Mouse (Mus musculus): ENCODE measurements around the gene Lbx1. TPM values are rescaled to one million over a fixed set of nuclear protein-coding genes. Genes with fewer than 3 reads are reported as not detected.

Gene Lbx1
- polyA plus RNA-seq (2015; fragmentation: Nextera tagmentation; extraction: Ambion mirVana), result 0.49 and 0.75 TPM in 2 replicates

- ATAC-seq (ENCODE audit: insufficient number of reproducible peaks, low FRiP score, low TSS enrichment, low read depth), result no peak
- H3K9ac ChIP-seq, result no peak within 1 kb of the TSS
- H3K27me3 ChIP-seq, result peaks cover 97% of the 10 kb centered on the region
- no peaks in the 10 kb centered on the region for H3K36me3 ChIP-seq
- peaks cover 46% of the 10 kb centered on the region for H3K4me1 ChIP-seq
- H3K27ac ChIP-seq (replicated peaks), result no peak within 1 kb of the TSS
- peak within 1 kb of the TSS; percentile 38 for H3K4me3 ChIP-seq (replicated peaks)
- under 1% methylated on average over 30 of the region's 30 CpGs for WGBS
- no peaks in the 10 kb centered on the region for H3K9me3 ChIP-seq (replicated peaks)
- H3K4me2 ChIP-seq (replicated peaks), result peak within 1 kb of the TSS; percentile 55
These were observed at the start of gene Lbx1 for GRCm38 (mm10) chr19:45235766-45236362. Gene Lbx1 (minus strand): TSS chr19:45235812.

- Histone ChIP-seq H3K9ac (no peak overlapping the region), H3K4me2 (replicated peaks) (no peak overlapping the region; the same call in 1 of the 2 replicates), H3K36me3 (no peaks in the 10 kb centered on the region), H3K9me3 (replicated peaks) (no peaks in the 10 kb centered on the region), H3K4me3 (replicated peaks) (no peak overlapping the region), H3K27me3 (peaks cover 8% of the 10 kb centered on the region), H3K4me1 (peaks cover 6% of the 10 kb centered on the region; the same call in 1 of the 2 replicates), H3K27ac (replicated peaks) (no peak overlapping the region)
- WGBS, result 7% methylated on average over 10 of the region's 10 CpGs
- no peak for ATAC-seq (ENCODE audit: insufficient number of reproducible peaks, low FRiP score, low TSS enrichment, low read depth)
These were observed 47.7 kb upstream of the Lbx1 start for GRCm38 (mm10) chr19:45283302-45283701.

- ATAC-seq (ENCODE audit: insufficient number of reproducible peaks, low FRiP score, low TSS enrichment, low read depth), result no peak
These were observed 40.6 kb upstream of the Lbx1 start for GRCm38 (mm10) chr19:45276196-45276595.

GRCm38 (mm10) chr19:45271986-45272385 lies 36.4 kb upstream of the Lbx1 start:
- no peak for ATAC-seq (ENCODE audit: insufficient number of reproducible peaks, low FRiP score, low TSS enrichment, low read depth)
- H3K4me3 ChIP-seq (replicated peaks), result no peak overlapping the region
- 24% methylated on average over 10 of the region's 10 CpGs for WGBS
- no peak overlapping the region for H3K9ac ChIP-seq
- no peaks in the 10 kb centered on the region for H3K9me3 ChIP-seq (replicated peaks)
- H3K4me2 ChIP-seq (replicated peaks), result no peak overlapping the region
- peaks cover 12% of the 10 kb centered on the region for H3K4me1 ChIP-seq
- H3K36me3 ChIP-seq, result no peaks in the 10 kb centered on the region
- no peak overlapping the region for H3K27ac ChIP-seq (replicated peaks)
- H3K27me3 ChIP-seq, result no peaks in the 10 kb centered on the region

More at GRCm38 (mm10) chr19:45276196-45276595, 40.6 kb upstream of the Lbx1 start:
- WGBS, result 50% methylated on average over 4 of the region's 4 CpGs
- Histone ChIP-seq H3K36me3 (no peaks in the 10 kb centered on the region), H3K4me3 (replicated peaks) (no peak overlapping the region), H3K9me3 (replicated peaks) (no peaks in the 10 kb centered on the region), H3K4me2 (replicated peaks) (no peak overlapping the region), H3K9ac (no peak overlapping the region), H3K27me3 (no peaks in the 10 kb centered on the region), H3K27ac (replicated peaks) (no peak overlapping the region), H3K4me1 (peaks cover 4% of the 10 kb centered on the region; the same call in 1 of the 2 replicates)

GRCm38 (mm10) chr19:45262995-45263394 lies 27.4 kb upstream of the Lbx1 start:
- H3K4me2 ChIP-seq (replicated peaks), result no peak overlapping the region
- 65% methylated on average over 10 of the region's 10 CpGs for WGBS
- H3K27me3 ChIP-seq, result no peaks in the 10 kb centered on the region

GRCm38 (mm10) chr19:45257414-45258326 lies 22.1 kb upstream of the Lbx1 start:
- H3K9ac ChIP-seq, result no peak overlapping the region

More at GRCm38 (mm10) chr19:45262995-45263394, 27.4 kb upstream of the Lbx1 start:
- H3K36me3 ChIP-seq, result no peaks in the 10 kb centered on the region
- no peaks in the 10 kb centered on the region for H3K4me1 ChIP-seq
- no peak for ATAC-seq (ENCODE audit: insufficient number of reproducible peaks, low FRiP score, low TSS enrichment, low read depth)
- H3K9me3 ChIP-seq (replicated peaks), result no peaks in the 10 kb centered on the region
- no peak overlapping the region for H3K4me3 ChIP-seq (replicated peaks)
- no peak overlapping the region for H3K9ac ChIP-seq
- H3K27ac ChIP-seq (replicated peaks), result no peak overlapping the region

GRCm38 (mm10) chr19:45254806-45255205 lies 19.2 kb upstream of the Lbx1 start:
- peaks cover 4% of the 10 kb centered on the region; the same call in 1 of the 2 replicates for H3K4me1 ChIP-seq
- no peaks in the 10 kb centered on the region for H3K36me3 ChIP-seq
- no peak for ATAC-seq (ENCODE audit: insufficient number of reproducible peaks, low FRiP score, low TSS enrichment, low read depth)
- H3K4me3 ChIP-seq (replicated peaks), result no peak overlapping the region
- no peaks in the 10 kb centered on the region for H3K9me3 ChIP-seq (replicated peaks)
- no peak overlapping the region for H3K27ac ChIP-seq (replicated peaks)
- H3K27me3 ChIP-seq, result peaks cover 6% of the 10 kb centered on the region; the same call in 1 of the 2 replicates
- WGBS, result 68% methylated on average over 7 of the region's 7 CpGs
- H3K9ac ChIP-seq, result no peak overlapping the region
- H3K4me2 ChIP-seq (replicated peaks), result no peak overlapping the region

More at GRCm38 (mm10) chr19:45257414-45258326, 22.1 kb upstream of the Lbx1 start:
- Histone ChIP-seq H3K27me3 (peaks cover 3% of the 10 kb centered on the region; the same call in 1 of the 2 replicates), H3K9me3 (replicated peaks) (no peaks in the 10 kb centered on the region), H3K4me2 (replicated peaks) (no peak overlapping the region), H3K36me3 (no peaks in the 10 kb centered on the region), H3K4me3 (replicated peaks) (no peak overlapping the region), H3K27ac (replicated peaks) (no peak overlapping the region), H3K4me1 (peaks cover 4% of the 10 kb centered on the region; the same call in 1 of the 2 replicates)
- ATAC-seq (ENCODE audit: insufficient number of reproducible peaks, low FRiP score, low TSS enrichment, low read depth), result no peak
- 43% methylated on average over 15 of the region's 15 CpGs for WGBS

GRCm38 (mm10) chr19:45252436-45252835 lies 16.8 kb upstream of the Lbx1 start:
- Histone ChIP-seq H3K36me3 (no peaks in the 10 kb centered on the region), H3K4me2 (replicated peaks) (no peak overlapping the region), H3K4me3 (replicated peaks) (no peak overlapping the region), H3K4me1 (peaks cover 3% of the 10 kb centered on the region; the same call in 1 of the 2 replicates), H3K9ac (no peak overlapping the region), H3K27me3 (peaks cover 14% of the 10 kb centered on the region; the same call in 1 of the 2 replicates), H3K9me3 (replicated peaks) (no peaks in the 10 kb centered on the region), H3K27ac (replicated peaks) (no peak overlapping the region)
- WGBS, result 53% methylated on average over 3 of the region's 3 CpGs
- no peak for ATAC-seq (ENCODE audit: insufficient number of reproducible peaks, low FRiP score, low TSS enrichment, low read depth)

GRCm38 (mm10) chr19:45248691-45249090 lies 13.1 kb upstream of the Lbx1 start:
- 75% methylated on average over 19 of the region's 19 CpGs for WGBS
- Histone ChIP-seq H3K4me2 (replicated peaks) (no peak overlapping the region), H3K27me3 (peaks cover 37% of the 10 kb centered on the region), H3K4me1 (peaks cover 4% of the 10 kb centered on the region; the same call in 1 of the 2 replicates), H3K36me3 (no peaks in the 10 kb centered on the region), H3K4me3 (replicated peaks) (no peak overlapping the region), H3K27ac (replicated peaks) (no peak overlapping the region), H3K9ac (no peak overlapping the region), H3K9me3 (replicated peaks) (no peaks in the 10 kb centered on the region)
- no peak for ATAC-seq (ENCODE audit: insufficient number of reproducible peaks, low FRiP score, low TSS enrichment, low read depth)

GRCm38 (mm10) chr19:45243918-45244700 lies 8.5 kb upstream of the Lbx1 start:
- Histone ChIP-seq H3K9me3 (replicated peaks) (no peaks in the 10 kb centered on the region), H3K36me3 (no peaks in the 10 kb centered on the region), H3K4me3 (replicated peaks) (no peak overlapping the region), H3K4me1 (peaks cover 15% of the 10 kb centered on the region), H3K9ac (no peak overlapping the region), H3K27ac (replicated peaks) (no peak overlapping the region), H3K27me3 (peaks cover 73% of the 10 kb centered on the region), H3K4me2 (replicated peaks) (no peak overlapping the region)
- 2% methylated on average over 29 of the region's 29 CpGs for WGBS
- ATAC-seq (ENCODE audit: insufficient number of reproducible peaks, low FRiP score, low TSS enrichment, low read depth), result no peak

GRCm38 (mm10) chr19:45243264-45243602 lies 7.6 kb upstream of the Lbx1 start:
- H3K4me3 ChIP-seq (replicated peaks), result no peak overlapping the region
- H3K9me3 ChIP-seq (replicated peaks), result no peaks in the 10 kb centered on the region
- no peak overlapping the region for H3K9ac ChIP-seq
- no peak overlapping the region for H3K27ac ChIP-seq (replicated peaks)
- no peak overlapping the region for H3K4me2 ChIP-seq (replicated peaks)
- H3K27me3 ChIP-seq, result peaks cover 76% of the 10 kb centered on the region
- H3K36me3 ChIP-seq, result no peaks in the 10 kb centered on the region
- peaks cover 15% of the 10 kb centered on the region for H3K4me1 ChIP-seq
- ATAC-seq (ENCODE audit: insufficient number of reproducible peaks, low FRiP score, low TSS enrichment, low read depth), result no peak
- 5% methylated on average over 5 of the region's 5 CpGs for WGBS

Measured in embryonic facial prominence, embryonic 15.5 days (tissue).